Mouse (Mus musculus): ENCODE measurements around the gene Oaz2. TPM values are rescaled to one million over a fixed set of nuclear protein-coding genes. Genes with fewer than 3 reads are reported as not detected.

Gene Oaz2
- 239 TPM for polyA plus RNA-seq (2014; fragmentation: Illumina TruSeq; extraction: RNeasy Lipid Tissue Mini Kit (QIAGEN cat#74804); ENCODE audit: insufficient read depth, low read depth, low replicate concordance)

GRCm38 (mm10) chr9:65667701-65668100 lies at the start of gene Oaz2:
Gene Oaz2, plus strand, starts transcription at chr9:65668001.

GRCm38 (mm10) chr9:65629025-65629766 lies 38.6 kb upstream of the Oaz2 start, which contains the start of gene Rbpms2:
Gene Rbpms2, plus strand, starts transcription at chr9:65629648.

Other genes with a start within 250 kb of the Oaz2 start
- gene Slc51b, start 245.0 kb upstream of the Oaz2 start, polyA plus RNA-seq (2014; fragmentation: Illumina TruSeq; extraction: RNeasy Lipid Tissue Mini Kit (QIAGEN cat#74804); ENCODE audit: insufficient read depth, low read depth, low replicate concordance) = not detected
- gene Mtfmt, start 232.2 kb upstream of the Oaz2 start, polyA plus RNA-seq (2014; fragmentation: Illumina TruSeq; extraction: RNeasy Lipid Tissue Mini Kit (QIAGEN cat#74804); ENCODE audit: insufficient read depth, low read depth, low replicate concordance) = 5.8 TPM
- 40.1 TPM for gene Spg21, start 207.1 kb upstream of the Oaz2 start, polyA plus RNA-seq (2014; fragmentation: Illumina TruSeq; extraction: RNeasy Lipid Tissue Mini Kit (QIAGEN cat#74804); ENCODE audit: insufficient read depth, low read depth, low replicate concordance)
- gene Ankdd1a, start 147.8 kb upstream of the Oaz2 start, polyA plus RNA-seq (2014; fragmentation: Illumina TruSeq; extraction: RNeasy Lipid Tissue Mini Kit (QIAGEN cat#74804); ENCODE audit: insufficient read depth, low read depth, low replicate concordance) = not detected
- gene Plekho2, start 88.0 kb upstream of the Oaz2 start, polyA plus RNA-seq (2014; fragmentation: Illumina TruSeq; extraction: RNeasy Lipid Tissue Mini Kit (QIAGEN cat#74804); ENCODE audit: insufficient read depth, low read depth, low replicate concordance) = 15.6 TPM
- 0.07 TPM for gene Pif1, start 80.8 kb upstream of the Oaz2 start, polyA plus RNA-seq (2014; fragmentation: Illumina TruSeq; extraction: RNeasy Lipid Tissue Mini Kit (QIAGEN cat#74804); ENCODE audit: insufficient read depth, low read depth, low replicate concordance)
- 5.5 TPM for gene Rbpms2, start 38.4 kb upstream of the Oaz2 start, polyA plus RNA-seq (2014; fragmentation: Illumina TruSeq; extraction: RNeasy Lipid Tissue Mini Kit (QIAGEN cat#74804); ENCODE audit: insufficient read depth, low read depth, low replicate concordance)
- 3.7 TPM for gene Zfp609, start 159.6 kb downstream of the Oaz2 start, polyA plus RNA-seq (2014; fragmentation: Illumina TruSeq; extraction: RNeasy Lipid Tissue Mini Kit (QIAGEN cat#74804); ENCODE audit: insufficient read depth, low read depth, low replicate concordance)
- 2.0 TPM for gene Pclaf, start 222.2 kb downstream of the Oaz2 start, polyA plus RNA-seq (2014; fragmentation: Illumina TruSeq; extraction: RNeasy Lipid Tissue Mini Kit (QIAGEN cat#74804); ENCODE audit: insufficient read depth, low read depth, low replicate concordance)
- 11.5 TPM for gene Trip4, start 240.8 kb downstream of the Oaz2 start, polyA plus RNA-seq (2014; fragmentation: Illumina TruSeq; extraction: RNeasy Lipid Tissue Mini Kit (QIAGEN cat#74804); ENCODE audit: insufficient read depth, low read depth, low replicate concordance)
- 3.5 TPM for gene Csnk1g1, start 240.9 kb downstream of the Oaz2 start, polyA plus RNA-seq (2014; fragmentation: Illumina TruSeq; extraction: RNeasy Lipid Tissue Mini Kit (QIAGEN cat#74804); ENCODE audit: insufficient read depth, low read depth, low replicate concordance)